ENCODE assay signal across 19 mouse cellular contexts in the genomic region with DNA sequence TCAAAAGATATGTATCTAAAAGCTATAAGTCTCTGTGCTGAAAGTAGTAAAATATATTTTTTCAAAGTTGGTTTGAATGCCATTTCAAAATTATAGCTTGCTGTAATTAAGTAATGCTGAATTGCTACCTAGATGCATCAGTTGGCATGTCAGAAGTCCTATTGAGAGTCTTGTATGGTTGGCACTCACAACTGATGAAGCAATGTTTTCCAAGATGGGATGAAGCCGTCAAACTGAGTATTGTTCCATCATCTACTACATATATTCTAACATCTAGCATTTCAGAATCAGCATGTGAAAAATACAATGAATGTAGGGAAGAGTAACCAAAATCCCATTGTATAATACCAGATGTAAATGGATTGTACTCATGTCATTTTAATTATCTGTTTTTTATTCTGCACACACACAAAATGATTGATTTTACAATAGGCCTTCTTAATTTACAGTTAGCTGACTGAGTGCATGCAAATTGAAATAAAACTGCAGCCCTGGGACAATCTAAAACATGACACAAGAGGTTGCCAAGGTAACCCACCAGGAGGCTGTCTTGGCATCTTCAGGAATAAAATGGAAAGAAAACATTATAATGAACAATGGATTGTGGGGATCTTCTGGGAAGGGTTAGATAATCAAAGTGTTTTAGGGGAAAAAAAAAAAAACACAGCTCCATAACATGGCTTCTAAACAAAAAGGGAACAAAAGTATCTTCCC.
DNase-seq lines count a peak whose midpoint lies in the region; ATAC-seq lines count a peak whose summit lies in the region.
"Had no signal": no experiment of that assay in that cellular context is flagged by ENCODE, and none has a peak within 500 bp of the region (broad histone marks: within the 10 kb centered on the region; RNA-seq: fewer than 3 reads in every experiment).

No protein-coding gene starts in this region.

- no peak overlapping the region for H3K27ac ChIP-seq in midbrain, embryonic 12.5 days (replicated peaks)
- H3K27ac ChIP-seq: embryonic facial prominence, embryonic 10.5 days; kidney, embryonic 15.5 days; limb, embryonic 13.5 days; liver, embryonic 14.5 days had no signal

- no peaks in the 10 kb centered on the region for H3K36me3 ChIP-seq in midbrain, embryonic 12.5 days
- H3K36me3 ChIP-seq: embryonic facial prominence, embryonic 10.5 days; kidney, embryonic 15.5 days; limb, embryonic 13.5 days had no signal

- 76% methylated on average over 1 of the region's 1 CpGs for WGBS in midbrain, embryonic 12.5 days

- no peak overlapping the region for H3K9ac ChIP-seq in midbrain, embryonic 12.5 days (replicated peaks)
- H3K9ac ChIP-seq: kidney, embryonic 15.5 days; limb, embryonic 13.5 days; liver, embryonic 14.5 days had no signal

- H3K27me3 ChIP-seq in midbrain, embryonic 12.5 days: no peaks in the 10 kb centered on the region
- H3K27me3 ChIP-seq: kidney, embryonic 15.5 days; limb, embryonic 13.5 days had no signal

- ATAC-seq in midbrain, embryonic 12.5 days (ENCODE audit: low FRiP score, low read depth): peak; percentile 78; the same call in 1 of the 2 replicates
- ATAC-seq: inflammation-experienced regulatory T-cells, adult 6 months; lung, postnatal 0 days had no signal

- no peak overlapping the region for H3K4me3 ChIP-seq in midbrain, embryonic 12.5 days
- H3K4me3 ChIP-seq: embryonic facial prominence, embryonic 10.5 days; kidney, embryonic 15.5 days; limb, embryonic 13.5 days; myocyte had no signal

- no peaks in the 10 kb centered on the region for H3K9me3 ChIP-seq in midbrain, embryonic 12.5 days
- H3K9me3 ChIP-seq: embryonic facial prominence, embryonic 10.5 days; kidney, embryonic 15.5 days; limb, embryonic 13.5 days had no signal

- peak; percentile 7 for DNase-seq in embryo, embryonic 11 days
- DNase-seq in embryo, embryonic 9.5 days (ENCODE audit: extremely low spot score): no peak
- DNase-seq in retina, embryonic 14.5 days (ENCODE audit: low spot score): peak; percentile 9
- DNase-seq in retina, postnatal 1 day: no peak
- no peak for DNase-seq in c-Kit-positive CD71-positive TER-119-positive erythroid progenitor cells, embryonic 14.5 days (ENCODE audit: low spot score)
- DNase-seq in gastrocnemius, postnatal 25 days: no peak
- DNase-seq in urinary bladder, adult 18-20 months (ENCODE audit: low spot score in 2 of 2): no peak
- DNase-seq: cerebellum, postnatal 25 days; gastrocnemius, postnatal 36 days; right cerebral cortex, postnatal 4 days; thymus, postnatal 4 days had no signal

- no peaks in the 10 kb centered on the region for H3K4me1 ChIP-seq in midbrain, embryonic 12.5 days
- H3K4me1 ChIP-seq: embryonic facial prominence, embryonic 10.5 days; kidney, embryonic 15.5 days; limb, embryonic 13.5 days had no signal

- no peak overlapping the region for H3K4me2 ChIP-seq in midbrain, embryonic 12.5 days (replicated peaks)
- H3K4me2 ChIP-seq: kidney, embryonic 15.5 days; limb, embryonic 13.5 days had no signal

Comparison
In these comparisons a context has a peak if more than half of its experiments do, and no peak if none do; other contexts are left out.
1. DNase-seq: peak in embryo, embryonic 11 days (single experiment) and retina, embryonic 14.5 days (single experiment); none in embryo, embryonic 9.5 days (single experiment), retina, postnatal 1 day (single experiment), c-Kit-positive CD71-positive TER-119-positive erythroid progenitor cells, embryonic 14.5 days (single experiment), gastrocnemius, postnatal 25 days (single experiment) and urinary bladder, adult 18-20 months (0 of 2).